Mouse (Mus musculus) liver, embryonic 16.5 days (tissue): ENCODE measurements around the gene Snx19. TPM values are rescaled to one million over a fixed set of nuclear protein-coding genes. Genes with fewer than 3 reads are reported as not detected.

Experiments
- ATAC-seq: fragments of 200-750 bp; cut with Nextera tagmentation; 2 replicates; pipeline ENCODE4 v1.8.0; 2017; ENCODE audit warnings: low read depth, mild to moderate bottlenecking, moderate number of reproducible peaks, moderate library complexity
- H3K27ac ChIP-seq: fragments of 300-500 bp; sonication (generic); 2 replicates; pipeline ENCODE4 v1.5.1; 2014; ENCODE audit warnings: mild to moderate bottlenecking, low read length
- H3K27me3 ChIP-seq: fragments of 300-500 bp; sonication (generic); 2 replicates; pipeline ENCODE4 v1.6.1; 2014; ENCODE audit warnings: low read depth, low read length, mixed read lengths; ENCODE audit not compliant: control insufficient read depth, insufficient read depth
- H3K36me3 ChIP-seq: fragments of 300-500 bp; sonication (generic); 2 replicates; pipeline ENCODE4 v1.6.1; 2014; ENCODE audit warnings: mild to moderate bottlenecking; ENCODE audit not compliant: control insufficient read depth, insufficient read depth
- H3K4me1 ChIP-seq: fragments of 300-500 bp; sonication (generic); 2 replicates; pipeline ENCODE4 v1.6.1; 2014; ENCODE audit warnings: low read depth, low read length, mixed read lengths; ENCODE audit not compliant: control insufficient read depth
- H3K4me2 ChIP-seq: fragments of 300-500 bp; sonication (generic); 2 replicates; pipeline ENCODE4 v1.6.1; 2014; ENCODE audit warnings: low read depth, low read length, mixed read lengths
- H3K4me3 ChIP-seq: fragments of 300-500 bp; sonication (generic); 2 replicates; pipeline ENCODE4 v1.5.1; 2014; ENCODE audit warnings: low read depth, mild to moderate bottlenecking, low read length
- H3K9ac ChIP-seq: fragments of 300-500 bp; sonication (generic); 2 replicates; pipeline ENCODE4 v1.6.1; 2014; ENCODE audit warnings: low read depth, low read length
- H3K9me3 ChIP-seq: fragments of 300-500 bp; sonication (generic); replicated peaks from 2 replicates; pipeline ENCODE4 v1.6.1; 2016; ENCODE audit warnings: low read length; ENCODE audit not compliant: control insufficient read depth
- WGBS: fragments of 180-500 bp; shearing (Covaris S2); extraction: QIAGEN DNeasy Blood & Tissue Kit; methylation state at CpG from one replicate; pipeline ENCODE4 v1.1.7; 2014; ENCODE audit not compliant: insufficient replicate concordance; 5-methylcytosine and 5-hydroxymethylcytosine counted together
- polyA plus RNA-seq: library from polyadenylated mRNA; unstranded; fragments of >200 nt; fragmentation: Nextera tagmentation; extraction: Ambion mirVana; gene quantifications from 2 replicates; pipeline ENCODE4 v1.2.1, GENCODE M21; 2015

Snx19 gene
- polyA plus RNA-seq, 1 experiment from 2014 or later = 4.0 TPM

GRCm38 (mm10) chr9:30508966-30509365 is 82.1 kb downstream of the Snx19 start:
- no peaks in the 10 kb centered on the region for H3K27me3 ChIP-seq
- no peaks in the 10 kb centered on the region for H3K9me3 ChIP-seq
- H3K9ac ChIP-seq = no peak overlapping the region
- no peak for ATAC-seq
- H3K4me2 ChIP-seq = no peak overlapping the region
- H3K4me3 ChIP-seq = no peak overlapping the region
- H3K27ac ChIP-seq = no peak overlapping the region
- no peaks in the 10 kb centered on the region for H3K36me3 ChIP-seq
- 62% methylated on average over 5 of the region's 5 CpGs for WGBS
- H3K4me1 ChIP-seq = no peaks in the 10 kb centered on the region

DNA sequence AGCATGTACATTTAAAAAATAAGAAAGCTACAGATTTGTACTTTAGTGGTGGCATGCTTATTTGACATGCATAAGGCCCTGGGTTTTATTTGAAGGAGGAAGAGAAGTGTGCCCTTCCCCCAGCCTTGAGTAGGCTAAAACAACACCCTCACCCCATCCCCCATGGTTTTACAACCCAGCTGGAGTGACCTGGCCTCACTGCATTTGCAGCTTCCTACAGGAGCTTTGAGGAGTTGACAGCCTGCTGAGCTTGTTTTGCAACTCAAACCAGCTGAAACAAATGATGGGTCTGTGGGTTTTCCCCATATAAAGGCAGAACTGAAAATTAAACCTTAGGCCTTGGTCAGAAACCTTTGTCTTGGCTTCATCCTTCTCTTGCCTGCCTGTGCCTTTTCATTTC is 89.0 kb downstream of the Snx19 start:
- Histone ChIP-seq H3K36me3 (no peaks in the 10 kb centered on the region), H3K27ac (no peak overlapping the region), H3K4me2 (no peak overlapping the region), H3K27me3 (no peaks in the 10 kb centered on the region), H3K9me3 (no peaks in the 10 kb centered on the region), H3K4me1 (no peaks in the 10 kb centered on the region), H3K4me3 (no peak overlapping the region), H3K9ac (no peak overlapping the region)
- no peak for ATAC-seq
